Mouse (Mus musculus) stomach, embryonic 15.5 days (tissue): ENCODE data around the gene Npc2. TPM values are rescaled to one million over a fixed set of nuclear protein-coding genes. Genes with fewer than 3 reads are reported as not detected.

ENCODE experiments used
- ATAC-seq: fragments of 200-750 bp; cut with Nextera tagmentation; 2 replicates; pipeline ENCODE4 v1.8.0; 2017; ENCODE audit warnings: low read depth, moderate number of reproducible peaks, moderate TSS enrichment; ENCODE audit not compliant: insufficient read depth, low FRiP score
- H3K27ac ChIP-seq: fragments of 300-500 bp; sonication (generic); 2 replicates; pipeline ENCODE4 v1.5.1; 2015; ENCODE audit warnings: mild to moderate bottlenecking, inconsistent platforms
- H3K27me3 ChIP-seq: fragments of 300-500 bp; sonication (generic); replicated peaks from 2 replicates; pipeline ENCODE4 v1.6.1; 2015; ENCODE audit warnings: inconsistent platforms
- H3K36me3 ChIP-seq: fragments of 300-500 bp; sonication (generic); 2 replicates; pipeline ENCODE4 v1.6.1; 2015; ENCODE audit warnings: inconsistent platforms
- H3K4me1 ChIP-seq: fragments of 300-500 bp; sonication (generic); 2 replicates; pipeline ENCODE4 v1.6.1; 2015; ENCODE audit warnings: inconsistent platforms
- H3K4me2 ChIP-seq: fragments of 300-500 bp; sonication (generic); 2 replicates; pipeline ENCODE4 v1.6.1; 2015; ENCODE audit warnings: mild to moderate bottlenecking, inconsistent platforms
- H3K4me3 ChIP-seq: fragments of 300-500 bp; sonication (generic); replicated peaks from 2 replicates; pipeline ENCODE4 v1.5.1; 2015; ENCODE audit warnings: inconsistent platforms
- H3K9ac ChIP-seq: fragments of 300-500 bp; sonication (generic); 2 replicates; pipeline ENCODE4 v1.6.1; 2015; ENCODE audit warnings: inconsistent platforms
- H3K9me3 ChIP-seq: fragments of 300-500 bp; sonication (generic); 2 replicates; pipeline ENCODE4 v1.6.1; 2016; ENCODE audit warnings: inconsistent platforms
- WGBS: fragments of 180-500 bp; shearing (Covaris S2); methylation state at CpG from one replicate; pipeline ENCODE4 v1.1.7; 2015; 5-methylcytosine and 5-hydroxymethylcytosine counted together
- polyA plus RNA-seq: library from polyadenylated mRNA; unstranded; fragments of >200 nt; fragmentation: Nextera tagmentation; extraction: Ambion mirVana; gene quantifications from 2 replicates; pipeline ENCODE4 v1.2.1, GENCODE M21; 2015

The Npc2 gene
- polyA plus RNA-seq, 1 experiment from 2014 or later: 62.1 TPM

DNA sequence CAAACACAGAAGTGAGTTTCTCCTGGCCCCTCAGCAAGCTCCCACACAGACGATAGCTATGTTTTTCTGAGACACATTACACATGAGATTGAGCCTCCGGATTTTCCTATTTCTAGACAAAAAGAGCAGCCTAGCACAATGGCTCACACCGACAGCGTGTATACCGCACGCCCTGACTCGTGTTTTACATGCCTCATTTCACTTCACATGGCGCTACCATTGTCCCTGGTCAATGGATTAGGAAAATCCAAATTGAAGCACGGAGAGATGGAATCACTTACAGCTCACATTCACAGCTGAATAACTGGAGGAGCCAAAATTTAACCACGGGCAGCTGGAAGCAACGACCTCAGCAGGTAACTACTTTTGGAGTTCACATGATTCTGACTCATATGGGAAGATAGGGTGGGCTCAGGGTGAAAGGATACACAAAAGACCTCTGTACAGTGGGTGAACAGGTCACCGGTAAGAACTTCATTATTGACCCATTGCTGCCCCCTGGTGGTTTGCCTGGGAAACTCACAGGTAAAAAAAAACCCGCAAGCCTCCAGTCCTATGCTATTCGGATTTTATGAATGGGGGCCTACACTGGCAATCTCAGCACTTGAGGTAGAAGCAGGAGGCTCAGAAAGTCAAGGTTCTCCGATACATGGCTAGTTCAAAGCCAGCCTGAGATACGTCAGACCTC, 17.8 kb downstream of the Npc2 start:
- H3K4me1 ChIP-seq: no peaks in the 10 kb centered on the region
- peaks cover 21% of the 10 kb centered on the region for H3K36me3 ChIP-seq
- H3K4me2 ChIP-seq: no peak overlapping the region
- H3K9me3 ChIP-seq: no peaks in the 10 kb centered on the region
- no peak overlapping the region for H3K4me3 ChIP-seq
- H3K9ac ChIP-seq: no peak overlapping the region
- WGBS: 62% methylated on average over 16 of the region's 16 CpGs
- no peak for ATAC-seq
- no peak overlapping the region for H3K27ac ChIP-seq
- H3K27me3 ChIP-seq: no peaks in the 10 kb centered on the region

- Histone ChIP-seq H3K9ac (no peak overlapping the region), H3K4me1 (no peaks in the 10 kb centered on the region), H3K4me2 (no peak overlapping the region), H3K4me3 (no peak overlapping the region), H3K36me3 (peaks cover 15% of the 10 kb centered on the region), H3K27me3 (no peaks in the 10 kb centered on the region), H3K9me3 (no peaks in the 10 kb centered on the region), H3K27ac (no peak overlapping the region)
- ATAC-seq: no peak
- 44% methylated on average over 14 of the region's 14 CpGs for WGBS
These were observed 20.6 kb downstream of the Npc2 start for GRCm38 (mm10) chr12:84752131-84752977.

DNA sequence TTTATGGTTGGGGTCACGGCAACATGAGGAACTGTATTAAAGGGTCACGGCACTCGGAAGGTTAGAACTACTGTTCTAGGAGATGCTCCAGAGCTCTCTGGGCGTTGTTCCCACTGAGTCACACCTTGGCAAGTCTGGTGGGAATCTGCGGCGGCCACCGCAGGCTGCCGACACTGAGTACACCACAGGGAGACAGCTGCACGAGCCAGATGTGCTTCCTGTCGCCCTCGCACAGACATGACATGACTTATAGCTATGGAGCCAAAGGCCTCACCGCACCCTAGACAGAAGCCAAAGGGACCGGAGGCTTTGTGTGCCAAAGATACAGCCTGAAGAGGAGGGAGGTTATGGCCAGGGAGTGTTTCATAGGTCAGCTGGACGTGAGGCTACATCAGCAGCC, 22.3 kb downstream of the Npc2 start:
- H3K4me1 ChIP-seq: no peaks in the 10 kb centered on the region
- peaks cover 3% of the 10 kb centered on the region for H3K36me3 ChIP-seq
- no peaks in the 10 kb centered on the region for H3K9me3 ChIP-seq
- ATAC-seq: no peak
- H3K4me3 ChIP-seq: no peak overlapping the region
- 47% methylated on average over 14 of the region's 14 CpGs for WGBS
- no peak overlapping the region for H3K4me2 ChIP-seq
- no peak overlapping the region for H3K27ac ChIP-seq
- no peak overlapping the region for H3K9ac ChIP-seq
- no peaks in the 10 kb centered on the region for H3K27me3 ChIP-seq

DNA sequence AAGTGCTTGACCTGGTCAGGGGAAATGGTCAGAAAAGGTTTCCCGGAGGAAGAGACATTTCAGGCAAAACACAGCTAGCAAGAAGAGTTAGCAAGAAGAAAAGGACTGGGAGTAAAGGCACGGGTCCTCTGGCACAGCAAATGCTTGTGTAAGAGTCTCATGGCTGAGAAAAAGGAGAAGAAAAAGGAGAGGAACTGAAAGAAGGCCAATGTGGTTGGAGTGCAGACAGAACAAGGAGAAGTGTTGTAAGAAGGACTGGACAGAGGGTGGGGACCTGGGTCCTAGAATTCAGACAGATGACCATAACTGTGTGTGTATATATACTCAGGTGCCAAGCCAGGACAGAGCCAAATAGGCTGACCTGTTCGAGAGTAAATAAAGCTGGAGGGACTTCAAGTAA, 24.8 kb downstream of the Npc2 start:
- H3K9me3 ChIP-seq: no peaks in the 10 kb centered on the region
- H3K4me2 ChIP-seq: no peak overlapping the region
- H3K4me3 ChIP-seq: no peak overlapping the region
- no peaks in the 10 kb centered on the region for H3K27me3 ChIP-seq
- no peaks in the 10 kb centered on the region for H3K36me3 ChIP-seq
- ATAC-seq: no peak
- H3K9ac ChIP-seq: no peak overlapping the region
- no peaks in the 10 kb centered on the region for H3K4me1 ChIP-seq
- 72% methylated on average over 3 of the region's 3 CpGs for WGBS
- no peak overlapping the region for H3K27ac ChIP-seq

DNA sequence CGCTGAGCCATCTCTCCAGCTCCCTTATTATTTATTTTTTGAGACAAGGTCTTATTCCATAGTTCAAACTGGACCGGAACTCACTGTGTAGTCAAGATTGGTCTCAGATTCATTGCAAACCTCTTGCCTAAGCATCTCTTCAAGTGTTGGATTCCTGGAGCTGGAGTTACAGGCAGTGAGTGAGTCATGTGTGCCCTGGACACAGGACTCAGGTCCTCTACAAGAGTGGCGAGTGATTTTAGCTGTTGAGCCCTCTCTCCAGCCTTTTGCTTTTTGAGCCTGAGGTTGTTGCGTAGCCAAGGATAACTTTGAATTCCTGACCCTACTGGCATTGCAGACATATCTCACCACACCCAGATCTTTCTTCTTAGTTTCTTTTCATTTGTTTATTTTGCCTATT, 27.3 kb downstream of the Npc2 start:
- ATAC-seq: no peak
- no peak overlapping the region for H3K9ac ChIP-seq
- H3K27me3 ChIP-seq: no peaks in the 10 kb centered on the region
- H3K9me3 ChIP-seq: no peaks in the 10 kb centered on the region
- H3K27ac ChIP-seq: no peak overlapping the region
- H3K36me3 ChIP-seq: no peaks in the 10 kb centered on the region
- no peaks in the 10 kb centered on the region for H3K4me1 ChIP-seq
- H3K4me3 ChIP-seq: no peak overlapping the region
- 60% methylated on average over 4 of the region's 4 CpGs for WGBS
- no peak overlapping the region for H3K4me2 ChIP-seq

- ATAC-seq: no peak
- WGBS: 81% methylated on average over 10 of the region's 10 CpGs
- H3K27me3 ChIP-seq: no peaks in the 10 kb centered on the region
- no peak overlapping the region for H3K4me3 ChIP-seq
- no peak overlapping the region for H3K27ac ChIP-seq
- no peaks in the 10 kb centered on the region for H3K36me3 ChIP-seq
- H3K9ac ChIP-seq: no peak overlapping the region
- H3K9me3 ChIP-seq: no peaks in the 10 kb centered on the region
- H3K4me2 ChIP-seq: no peak overlapping the region
- no peaks in the 10 kb centered on the region for H3K4me1 ChIP-seq
These were observed 29.5 kb downstream of the Npc2 start for GRCm38 (mm10) chr12:84743496-84743895.

- Histone ChIP-seq H3K36me3 (no peaks in the 10 kb centered on the region), H3K4me3 (no peak overlapping the region), H3K4me2 (no peak overlapping the region), H3K27me3 (no peaks in the 10 kb centered on the region), H3K27ac (no peak overlapping the region), H3K4me1 (no peaks in the 10 kb centered on the region), H3K9me3 (no peaks in the 10 kb centered on the region), H3K9ac (no peak overlapping the region)
- no peak for ATAC-seq
- WGBS: 74% methylated on average over 13 of the region's 13 CpGs
These were observed 39.6 kb downstream of the Npc2 start for GRCm38 (mm10) chr12:84733366-84733765.

DNA sequence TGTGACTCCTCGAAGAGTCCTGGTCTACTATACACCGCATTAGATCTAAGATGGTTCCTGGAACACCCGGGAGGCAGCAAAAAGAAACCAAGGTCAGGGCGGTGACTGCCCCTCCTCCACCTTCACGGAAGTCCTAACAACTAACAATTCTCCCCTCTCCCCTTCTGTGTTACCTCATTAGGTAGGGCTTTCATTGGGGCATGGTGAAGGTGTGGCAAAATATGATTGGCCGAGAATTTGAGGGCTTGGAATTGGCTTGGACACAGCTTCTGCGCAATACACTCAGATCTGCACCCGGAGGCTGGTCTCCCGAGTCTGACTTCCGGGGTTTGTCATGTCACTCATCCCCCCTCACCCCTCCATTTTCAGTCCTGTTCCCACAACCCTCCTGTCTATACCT, 44.5 kb downstream of the Npc2 start:
- no peaks in the 10 kb centered on the region for H3K9me3 ChIP-seq
- WGBS: 92% methylated on average over 10 of the region's 10 CpGs
- H3K4me1 ChIP-seq: no peaks in the 10 kb centered on the region
- H3K36me3 ChIP-seq: no peaks in the 10 kb centered on the region
- no peaks in the 10 kb centered on the region for H3K27me3 ChIP-seq
- H3K4me3 ChIP-seq: no peak overlapping the region
- H3K9ac ChIP-seq: no peak overlapping the region
- ATAC-seq: no peak
- H3K4me2 ChIP-seq: no peak overlapping the region
- no peak overlapping the region for H3K27ac ChIP-seq

DNA sequence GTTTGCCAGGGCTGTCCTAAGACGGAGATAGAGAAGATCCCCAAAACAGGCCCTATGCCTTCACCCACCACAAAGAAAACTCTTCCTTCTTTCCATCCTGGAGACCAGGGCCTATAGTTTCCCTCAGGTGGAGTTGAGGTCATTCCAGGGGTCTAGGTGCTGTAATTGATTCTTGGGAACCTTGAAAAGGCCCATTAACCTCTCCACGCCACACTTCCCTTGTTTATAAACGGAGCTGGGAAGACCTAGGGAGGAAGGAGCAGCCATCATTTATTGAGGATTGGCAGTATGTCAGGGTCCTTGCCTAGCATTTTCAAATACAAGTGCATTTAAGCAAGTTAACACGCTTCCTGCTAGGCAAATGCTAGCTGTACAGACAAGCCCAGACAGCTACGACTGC, 45.5 kb downstream of the Npc2 start:
- H3K9me3 ChIP-seq: no peaks in the 10 kb centered on the region
- H3K27me3 ChIP-seq: no peaks in the 10 kb centered on the region
- no peak overlapping the region for H3K9ac ChIP-seq
- H3K4me3 ChIP-seq: no peak overlapping the region
- no peak overlapping the region for H3K27ac ChIP-seq
- H3K36me3 ChIP-seq: no peaks in the 10 kb centered on the region
- no peak overlapping the region for H3K4me2 ChIP-seq
- H3K4me1 ChIP-seq: no peaks in the 10 kb centered on the region
- WGBS: 42% methylated on average over 5 of the region's 5 CpGs
- ATAC-seq: no peak

- Histone ChIP-seq H3K27me3 (no peaks in the 10 kb centered on the region), H3K27ac (no peak overlapping the region), H3K36me3 (no peaks in the 10 kb centered on the region), H3K9me3 (no peaks in the 10 kb centered on the region), H3K4me3 (no peak overlapping the region), H3K9ac (no peak overlapping the region), H3K4me2 (no peak overlapping the region), H3K4me1 (no peaks in the 10 kb centered on the region)
- ATAC-seq: no peak
- WGBS: 28% methylated on average over 4 of the region's 4 CpGs
These were observed 46.0 kb downstream of the Npc2 start for GRCm38 (mm10) chr12:84726986-84727385.

- H3K9ac ChIP-seq: no peak overlapping the region
- WGBS: 74% methylated on average over 4 of the region's 4 CpGs
- H3K4me2 ChIP-seq: no peak overlapping the region
- no peaks in the 10 kb centered on the region for H3K9me3 ChIP-seq
- H3K36me3 ChIP-seq: no peaks in the 10 kb centered on the region
- H3K27me3 ChIP-seq: no peaks in the 10 kb centered on the region
- no peaks in the 10 kb centered on the region for H3K4me1 ChIP-seq
- no peak overlapping the region for H3K4me3 ChIP-seq
- no peak overlapping the region for H3K27ac ChIP-seq
- ATAC-seq: no peak
These were observed 46.6 kb downstream of the Npc2 start for GRCm38 (mm10) chr12:84726391-84726790.

DNA sequence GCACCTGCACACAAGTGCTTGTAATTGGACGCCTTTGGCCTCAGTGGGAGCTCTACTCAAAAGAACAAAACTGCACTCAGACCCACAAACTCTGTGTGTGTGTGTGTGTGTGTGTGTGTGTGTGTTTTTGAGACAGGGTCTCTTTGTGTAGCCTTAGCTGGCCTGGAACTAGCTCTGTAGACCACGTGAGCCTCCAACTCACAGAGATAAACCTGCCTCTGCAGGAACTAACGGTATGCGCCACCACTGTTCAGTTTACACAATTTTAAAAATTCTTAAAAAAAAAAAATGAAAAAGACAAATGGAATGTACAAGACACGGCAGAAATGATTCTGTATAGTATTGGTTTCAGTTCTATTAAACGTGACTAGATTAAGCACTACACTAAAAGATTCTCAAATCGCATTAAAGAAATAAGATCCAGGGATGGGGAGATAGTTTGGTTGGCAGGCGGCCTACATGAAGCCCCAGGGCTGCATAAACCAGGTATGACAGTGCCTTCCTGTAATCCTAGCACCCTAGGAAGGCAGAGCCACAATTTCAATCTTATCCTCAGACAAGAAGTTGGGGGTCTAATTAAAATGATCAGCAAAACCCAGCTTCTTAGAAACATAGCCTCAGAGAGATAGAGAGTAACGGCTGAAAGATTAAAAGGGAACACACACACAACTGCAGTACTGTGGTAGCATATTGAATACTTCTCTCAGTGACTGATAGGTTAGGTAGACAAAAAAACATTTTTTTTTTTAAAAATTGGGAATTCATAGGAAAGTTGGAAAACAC, 54.3 kb downstream of the Npc2 start:
- WGBS: 72% methylated on average over 9 of the region's 9 CpGs
- Histone ChIP-seq H3K27ac (no peak overlapping the region), H3K4me2 (no peak overlapping the region), H3K27me3 (no peaks in the 10 kb centered on the region), H3K36me3 (no peaks in the 10 kb centered on the region), H3K4me1 (no peaks in the 10 kb centered on the region), H3K9ac (no peak overlapping the region), H3K9me3 (no peaks in the 10 kb centered on the region), H3K4me3 (no peak overlapping the region)
- ATAC-seq: no peak
